Mouse (Mus musculus): ENCODE measurements around the gene Cab39. TPM values are rescaled to one million over a fixed set of nuclear protein-coding genes. Genes with fewer than 3 reads are reported as not detected.
A peak's percentile ranks its signal among the peaks of the same experiment; 100 is the strongest.

Cab39 gene
- polyA plus RNA-seq, 1 experiment from 2014 or later = 29.2 TPM

DNA sequence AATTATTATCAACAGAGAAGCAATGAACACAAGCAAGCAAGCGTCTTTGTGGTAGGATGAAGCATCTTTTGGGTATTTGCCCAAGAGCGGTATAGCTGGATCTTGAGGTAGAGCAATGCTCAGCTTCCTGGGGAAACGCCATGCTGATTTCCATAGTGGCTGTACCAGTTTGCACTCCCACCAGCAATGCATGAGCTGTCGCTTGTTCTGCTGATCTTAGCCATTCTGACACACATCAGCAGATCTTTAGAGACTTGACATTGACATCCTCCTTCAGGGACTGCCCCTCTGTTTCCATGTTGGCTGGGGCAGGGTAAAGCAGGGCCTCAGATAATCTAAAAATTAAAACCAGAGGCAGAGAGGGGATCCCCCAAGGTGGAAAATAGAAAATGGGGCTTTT lies 31.6 kb upstream of the Cab39 start:
- no peaks in the 10 kb centered on the region for H3K36me3 ChIP-seq
- H3K27ac ChIP-seq = no peak overlapping the region
- H3K9ac ChIP-seq = no peak overlapping the region
- no peak overlapping the region for H3K4me3 ChIP-seq
- H3K4me1 ChIP-seq = no peaks in the 10 kb centered on the region
- H3K4me2 ChIP-seq = no peak overlapping the region
- 78% methylated on average over 4 of the region's 4 CpGs for WGBS
- no peaks in the 10 kb centered on the region for H3K9me3 ChIP-seq
- no peak for ATAC-seq (ENCODE audit: insufficient number of reproducible peaks, insufficient read depth, low FRiP score, low TSS enrichment, low read depth)
- H3K27me3 ChIP-seq = no peaks in the 10 kb centered on the region

DNA sequence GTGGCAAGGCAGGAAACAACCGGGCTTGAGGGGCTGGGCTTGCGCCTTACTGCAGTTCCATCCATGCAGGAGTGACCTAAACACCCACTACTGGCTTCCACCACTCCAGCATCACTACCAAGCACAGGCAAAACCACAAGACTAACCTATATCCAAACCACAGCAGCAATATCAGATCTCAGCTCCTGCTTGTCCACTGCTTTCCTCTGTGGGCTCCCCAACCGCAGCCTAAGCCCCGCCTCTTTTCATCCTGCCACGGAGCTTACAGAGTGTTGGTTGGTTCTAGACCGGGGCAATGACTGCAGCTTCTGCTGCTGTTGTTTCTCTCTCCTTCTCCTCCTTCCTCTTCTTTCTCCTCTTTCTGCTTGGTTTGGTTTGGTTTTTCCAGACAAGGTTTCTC lies 29.9 kb upstream of the Cab39 start:
- no peak overlapping the region for H3K4me2 ChIP-seq
- no peak overlapping the region for H3K9ac ChIP-seq
- H3K27ac ChIP-seq = no peak overlapping the region
- no peak overlapping the region for H3K4me3 ChIP-seq
- no peaks in the 10 kb centered on the region for H3K27me3 ChIP-seq
- no peaks in the 10 kb centered on the region for H3K4me1 ChIP-seq
- ATAC-seq (ENCODE audit: insufficient number of reproducible peaks, insufficient read depth, low FRiP score, low TSS enrichment, low read depth) = no peak
- H3K36me3 ChIP-seq = no peaks in the 10 kb centered on the region
- 75% methylated on average over 6 of the region's 6 CpGs for WGBS
- no peaks in the 10 kb centered on the region for H3K9me3 ChIP-seq

- no peaks in the 10 kb centered on the region for H3K9me3 ChIP-seq
- no peak overlapping the region for H3K27ac ChIP-seq
- no peaks in the 10 kb centered on the region for H3K36me3 ChIP-seq
- no peak overlapping the region for H3K4me2 ChIP-seq
- H3K4me3 ChIP-seq = no peak overlapping the region
- no peak for ATAC-seq (ENCODE audit: insufficient number of reproducible peaks, insufficient read depth, low FRiP score, low TSS enrichment, low read depth)
- 72% methylated on average over 4 of the region's 4 CpGs for WGBS
- H3K27me3 ChIP-seq = no peaks in the 10 kb centered on the region
- H3K4me1 ChIP-seq = no peaks in the 10 kb centered on the region
- H3K9ac ChIP-seq = no peak overlapping the region
Observed at GRCm38 (mm10) chr1:85764291-85764690, 28.9 kb upstream of the Cab39 start.

DNA sequence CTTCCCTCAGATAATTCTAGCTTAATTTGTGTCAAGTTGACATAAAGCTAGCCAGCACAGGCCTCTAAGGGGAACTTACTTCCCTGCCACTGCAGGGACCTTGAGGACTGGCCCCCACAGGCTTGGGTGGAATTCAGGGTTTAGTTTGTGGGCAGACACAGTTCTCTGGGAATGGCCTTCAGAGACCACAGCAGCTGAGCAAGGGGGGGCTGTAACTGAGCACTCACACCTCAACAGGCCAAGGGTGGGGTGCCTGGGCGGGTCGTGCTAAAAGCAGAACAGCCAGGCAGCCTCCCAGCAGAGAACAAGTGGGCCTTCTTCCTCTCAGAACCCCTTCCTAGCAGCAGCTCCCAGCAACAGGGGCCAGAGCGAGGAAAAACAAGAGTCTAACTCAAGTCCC lies 27.1 kb upstream of the Cab39 start:
- peak; percentile 26; the same call in 1 of the 2 replicates for ATAC-seq (ENCODE audit: insufficient number of reproducible peaks, insufficient read depth, low FRiP score, low TSS enrichment, low read depth)
- Histone ChIP-seq H3K4me2 (no peak overlapping the region), H3K27me3 (no peaks in the 10 kb centered on the region), H3K36me3 (no peaks in the 10 kb centered on the region), H3K9ac (no peak overlapping the region), H3K27ac (no peak overlapping the region), H3K4me3 (no peak overlapping the region), H3K4me1 (no peaks in the 10 kb centered on the region), H3K9me3 (no peaks in the 10 kb centered on the region)
- WGBS = 78% methylated on average over 3 of the region's 3 CpGs

DNA sequence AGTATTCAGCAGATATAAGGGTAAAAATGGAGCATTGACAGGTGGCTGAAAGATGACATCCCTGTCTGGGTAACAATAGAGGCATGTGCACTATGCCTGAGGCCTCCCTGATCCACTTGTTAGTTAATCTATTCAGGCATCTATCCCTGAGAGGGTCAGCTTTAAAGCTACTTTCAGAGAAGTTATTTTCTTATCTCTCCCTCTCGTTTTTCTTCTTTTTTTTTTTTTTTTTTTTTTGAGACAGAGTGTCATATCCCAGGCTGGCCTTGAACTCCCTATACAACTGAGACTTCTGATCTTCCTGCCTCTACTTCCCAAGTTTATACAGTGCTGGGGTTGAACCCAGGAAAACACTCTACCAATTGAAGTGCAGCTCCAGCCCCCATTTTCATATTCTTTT lies 25.5 kb upstream of the Cab39 start:
- H3K9ac ChIP-seq = no peak overlapping the region
- 78% methylated on average over 1 of the region's 1 CpGs for WGBS

GRCm38 (mm10) chr1:85771976-85772375 lies 21.3 kb upstream of the Cab39 start:
- no peak overlapping the region for H3K9ac ChIP-seq
- no peaks in the 10 kb centered on the region for H3K9me3 ChIP-seq

More for the DNA sequence above, 25.5 kb upstream of the Cab39 start:
- no peaks in the 10 kb centered on the region for H3K36me3 ChIP-seq
- no peak overlapping the region for H3K4me2 ChIP-seq
- no peaks in the 10 kb centered on the region for H3K27me3 ChIP-seq
- no peaks in the 10 kb centered on the region for H3K9me3 ChIP-seq
- no peak overlapping the region for H3K27ac ChIP-seq
- H3K4me1 ChIP-seq = no peaks in the 10 kb centered on the region
- H3K4me3 ChIP-seq = no peak overlapping the region
- ATAC-seq (ENCODE audit: insufficient number of reproducible peaks, insufficient read depth, low FRiP score, low TSS enrichment, low read depth) = no peak

GRCm38 (mm10) chr1:85775136-85775535 lies 18.1 kb upstream of the Cab39 start:
- no peaks in the 10 kb centered on the region for H3K9me3 ChIP-seq
- no peak overlapping the region for H3K27ac ChIP-seq
- H3K4me2 ChIP-seq = no peak overlapping the region
- no peak overlapping the region for H3K4me3 ChIP-seq
- no peaks in the 10 kb centered on the region for H3K27me3 ChIP-seq
- ATAC-seq (ENCODE audit: insufficient number of reproducible peaks, insufficient read depth, low FRiP score, low TSS enrichment, low read depth) = no peak
- H3K4me1 ChIP-seq = no peaks in the 10 kb centered on the region
- H3K9ac ChIP-seq = no peak overlapping the region
- no peaks in the 10 kb centered on the region for H3K36me3 ChIP-seq
- WGBS = 87% methylated on average over 7 of the region's 7 CpGs

More at GRCm38 (mm10) chr1:85771976-85772375, 21.3 kb upstream of the Cab39 start:
- WGBS = 62% methylated on average over 3 of the region's 3 CpGs
- ATAC-seq (ENCODE audit: insufficient number of reproducible peaks, insufficient read depth, low FRiP score, low TSS enrichment, low read depth) = no peak
- Histone ChIP-seq H3K4me2 (no peak overlapping the region), H3K36me3 (no peaks in the 10 kb centered on the region), H3K27ac (no peak overlapping the region), H3K27me3 (no peaks in the 10 kb centered on the region), H3K4me1 (no peaks in the 10 kb centered on the region), H3K4me3 (no peak overlapping the region)

DNA sequence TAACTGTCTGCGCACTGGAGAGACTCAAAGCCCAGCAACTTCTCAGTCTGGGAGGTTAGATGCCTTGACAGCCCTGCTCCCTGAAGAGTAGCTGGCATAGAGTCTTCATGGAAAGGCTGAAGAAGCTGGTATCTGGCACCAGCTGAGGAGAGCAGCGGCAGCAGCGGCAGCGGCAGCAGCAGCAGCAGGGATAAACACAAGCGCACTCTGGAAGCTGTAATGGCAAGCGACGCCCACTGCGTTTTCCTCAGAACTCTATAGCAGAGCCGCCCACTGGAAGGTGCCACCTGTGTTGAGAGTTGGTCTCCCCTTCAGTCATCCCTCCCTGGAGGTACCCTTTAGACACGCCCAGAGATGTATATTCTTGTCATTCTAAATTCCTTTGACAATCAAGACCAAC lies 17.1 kb upstream of the Cab39 start:
- Histone ChIP-seq H3K4me3 (no peak overlapping the region), H3K27me3 (no peaks in the 10 kb centered on the region), H3K4me1 (no peaks in the 10 kb centered on the region), H3K9ac (no peak overlapping the region), H3K4me2 (no peak overlapping the region), H3K27ac (no peak overlapping the region), H3K9me3 (no peaks in the 10 kb centered on the region), H3K36me3 (no peaks in the 10 kb centered on the region)
- 39% methylated on average over 10 of the region's 10 CpGs for WGBS
- no peak for ATAC-seq (ENCODE audit: insufficient number of reproducible peaks, insufficient read depth, low FRiP score, low TSS enrichment, low read depth)

GRCm38 (mm10) chr1:85778436-85778835 lies 14.8 kb upstream of the Cab39 start, which contains the start of gene A630001G21Rik:
Gene A630001G21Rik, minus strand, starts transcription at chr1:85778643.
- 89% methylated on average over 4 of the region's 4 CpGs for WGBS

DNA sequence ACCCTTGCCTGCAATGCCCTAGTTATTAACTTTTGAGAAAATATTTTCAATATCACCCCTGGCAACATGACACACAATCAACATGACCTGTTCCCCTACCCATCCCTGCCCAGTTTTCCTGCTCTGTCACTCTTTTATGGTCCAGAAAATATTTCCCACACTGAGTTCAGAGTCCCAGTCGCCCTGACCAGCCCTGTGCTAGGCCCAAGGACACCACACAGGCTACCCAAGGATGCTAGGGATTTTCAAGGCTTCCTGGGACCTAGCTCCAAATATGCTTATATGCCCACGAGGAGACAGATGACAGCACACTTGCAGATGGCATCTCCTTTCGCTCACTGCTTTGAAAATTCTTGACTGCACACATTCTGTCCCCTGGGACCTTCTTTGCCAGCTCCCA lies 14.2 kb upstream of the Cab39 start:
- H3K36me3 ChIP-seq = no peaks in the 10 kb centered on the region
- WGBS = 73% methylated on average over 3 of the region's 3 CpGs
- no peak overlapping the region for H3K4me3 ChIP-seq
- no peak overlapping the region for H3K27ac ChIP-seq
- no peaks in the 10 kb centered on the region for H3K4me1 ChIP-seq
- no peak overlapping the region for H3K9ac ChIP-seq
- H3K9me3 ChIP-seq = no peaks in the 10 kb centered on the region
- H3K27me3 ChIP-seq = no peaks in the 10 kb centered on the region
- ATAC-seq (ENCODE audit: insufficient number of reproducible peaks, insufficient read depth, low FRiP score, low TSS enrichment, low read depth) = no peak
- H3K4me2 ChIP-seq = no peak overlapping the region

More at GRCm38 (mm10) chr1:85778436-85778835, 14.8 kb upstream of the Cab39 start, which contains the start of gene A630001G21Rik:
- Histone ChIP-seq H3K4me3 (no peak within 1 kb of the TSS), H3K9me3 (no peaks in the 10 kb centered on the region), H3K36me3 (no peaks in the 10 kb centered on the region), H3K27me3 (no peaks in the 10 kb centered on the region), H3K4me1 (no peaks in the 10 kb centered on the region), H3K27ac (no peak within 1 kb of the TSS), H3K9ac (no peak within 1 kb of the TSS), H3K4me2 (no peak within 1 kb of the TSS)
- no peak for ATAC-seq (ENCODE audit: insufficient number of reproducible peaks, insufficient read depth, low FRiP score, low TSS enrichment, low read depth)

- H3K27me3 ChIP-seq = no peaks in the 10 kb centered on the region
- H3K9me3 ChIP-seq = no peaks in the 10 kb centered on the region
- no peak overlapping the region for H3K9ac ChIP-seq
- no peak for ATAC-seq (ENCODE audit: insufficient number of reproducible peaks, insufficient read depth, low FRiP score, low TSS enrichment, low read depth)
- H3K4me2 ChIP-seq = no peak overlapping the region
- 75% methylated on average over 4 of the region's 4 CpGs for WGBS
- no peak overlapping the region for H3K27ac ChIP-seq
- H3K4me3 ChIP-seq = no peak overlapping the region
- no peaks in the 10 kb centered on the region for H3K4me1 ChIP-seq
- H3K36me3 ChIP-seq = no peaks in the 10 kb centered on the region
Observed at GRCm38 (mm10) chr1:85779428-85780180, 13.6 kb upstream of the Cab39 start.

GRCm38 (mm10) chr1:85790565-85790964 lies 2.7 kb upstream of the Cab39 start:
- no peak overlapping the region for H3K4me3 ChIP-seq
- no peak overlapping the region for H3K4me2 ChIP-seq
- H3K9ac ChIP-seq = no peak overlapping the region
- WGBS = 79% methylated on average over 3 of the region's 3 CpGs
- ATAC-seq (ENCODE audit: insufficient number of reproducible peaks, insufficient read depth, low FRiP score, low TSS enrichment, low read depth) = no peak
- peaks cover 7% of the 10 kb centered on the region; the same call in 1 of the 2 replicates for H3K4me1 ChIP-seq
- no peak overlapping the region for H3K27ac ChIP-seq
- no peaks in the 10 kb centered on the region for H3K36me3 ChIP-seq
- no peaks in the 10 kb centered on the region for H3K27me3 ChIP-seq
- no peaks in the 10 kb centered on the region for H3K9me3 ChIP-seq
